Mouse (Mus musculus) spleen, adult 2 months (tissue): ENCODE data around the gene Ptges3. TPM values are rescaled to one million over a fixed set of nuclear protein-coding genes. Genes with fewer than 3 reads are reported as not detected.

ENCODE experiments used
- DNase-seq, 2 experiments: peaks; one replicate each; pipeline versions ENCODE4 v3.0.0 to v3.0.0-alpha.2; 2012 to 2021; ENCODE audit warnings: low spot score in 2 of 2, low read depth in 1 of 2
- H3K27ac ChIP-seq: fragments of 200-500 bp; 2 replicates; pipeline ENCODE4 v1.5.1; 2012; ENCODE audit warnings: low read length, inconsistent platforms; ENCODE audit not compliant: insufficient read depth
- H3K27me3 ChIP-seq: fragments of 200-500 bp; 2 replicates; pipeline ENCODE4 v1.6.1; 2012; ENCODE audit warnings: mild to moderate bottlenecking, moderate library complexity, low read length, inconsistent platforms; ENCODE audit not compliant: control insufficient read depth, insufficient read depth
- H3K36me3 ChIP-seq: fragments of 200-500 bp; 2 replicates; pipeline ENCODE4 v1.6.1; 2012; ENCODE audit warnings: mild to moderate bottlenecking, low read length, inconsistent platforms; ENCODE audit not compliant: control insufficient read depth, insufficient read depth
- H3K4me1 ChIP-seq: fragments of 200-500 bp; 2 replicates; pipeline ENCODE4 v1.6.1; 2011; ENCODE audit warnings: inconsistent platforms; ENCODE audit not compliant: control insufficient read depth, insufficient read depth, insufficient read length
- H3K4me3 ChIP-seq: fragments of 200-500 bp; 2 replicates; pipeline ENCODE4 v1.5.1; 2011; ENCODE audit warnings: mild to moderate bottlenecking, inconsistent platforms; ENCODE audit not compliant: insufficient read depth, insufficient read length; ENCODE audit errors: extremely low read depth
- CTCF ChIP-seq: fragments of 200-500 bp; IDR thresholded peaks from 2 replicates; pipeline ENCODE4 v1.5.1; 2011; ENCODE audit warnings: mild to moderate bottlenecking, inconsistent platforms; ENCODE audit not compliant: insufficient read depth, insufficient read length, insufficient replicate concordance; ENCODE audit errors: extremely low read depth
- POLR2A ChIP-seq: fragments of 200-500 bp; IDR thresholded peaks from 2 replicates; pipeline ENCODE4 v1.6.1; 2011; ENCODE audit warnings: low read depth, low read length, inconsistent platforms
- WGBS: fragments of 180-500 bp; shearing (Covaris S2); methylation state at CpG from one replicate; pipeline ENCODE4 v1.1.7; 2018; 5-methylcytosine and 5-hydroxymethylcytosine counted together
- polyA plus RNA-seq: library from polyadenylated mRNA; depleted of rRNA; stranded (reverse); fragments of >200 nt; gene quantifications from 2 replicates; pipeline ENCODE4 v1.2.3, GENCODE M21; 2012; rRNA removed

The Ptges3 gene
- 20.2 and 59.3 TPM in 2 replicates for polyA plus RNA-seq

GRCm38 (mm10) chr10:128058601-128059151 is at the start of gene Ptges3:
Gene Ptges3 (plus strand): TSS chr10:128058954.
- Histone ChIP-seq H3K27ac (peak within 1 kb of the TSS; percentile 93), H3K4me3 (peak within 1 kb of the TSS; percentile 94), H3K4me1 (peaks cover 3% of the 10 kb centered on the region; the same call in 1 of the 2 replicates), H3K27me3 (no peaks in the 10 kb centered on the region), H3K36me3 (no peaks in the 10 kb centered on the region)
- peak; percentile 79 to 94 for DNase-seq
- WGBS: under 1% methylated on average over 58 of the region's 72 CpGs
- no peak for TF ChIP-seq CTCF
- TF ChIP-seq POLR2A: no peak

- TF ChIP-seq POLR2A (no peak), CTCF (no peak)
- WGBS: 80% methylated on average over 5 of the region's 5 CpGs
- no peak overlapping the region for H3K27ac ChIP-seq
These were observed 49.0 kb upstream of the Ptges3 start for GRCm38 (mm10) chr10:128009735-128010134.

GRCm38 (mm10) chr10:128015068-128015934 is 43.5 kb upstream of the Ptges3 start, which contains the start of gene Prim1:
Gene Prim1 (plus strand): TSS chr10:128015168.
- Histone ChIP-seq H3K27me3 (no peaks in the 10 kb centered on the region), H3K4me3 (peak within 1 kb of the TSS; percentile 73), H3K4me1 (no peaks in the 10 kb centered on the region), H3K27ac (no peak within 1 kb of the TSS), H3K36me3 (peaks cover 2% of the 10 kb centered on the region; the same call in 1 of the 2 replicates)
- TF ChIP-seq CTCF (no peak), POLR2A (no peak)
- 3% methylated on average over 31 of the region's 31 CpGs for WGBS
- DNase-seq: peak in 1 of 2 experiments; percentile 81

More at GRCm38 (mm10) chr10:128009735-128010134, 49.0 kb upstream of the Ptges3 start:
- Histone ChIP-seq H3K36me3 (no peaks in the 10 kb centered on the region), H3K4me1 (no peaks in the 10 kb centered on the region), H3K27me3 (no peaks in the 10 kb centered on the region), H3K4me3 (no peak overlapping the region)
- no peak for DNase-seq

DNA sequence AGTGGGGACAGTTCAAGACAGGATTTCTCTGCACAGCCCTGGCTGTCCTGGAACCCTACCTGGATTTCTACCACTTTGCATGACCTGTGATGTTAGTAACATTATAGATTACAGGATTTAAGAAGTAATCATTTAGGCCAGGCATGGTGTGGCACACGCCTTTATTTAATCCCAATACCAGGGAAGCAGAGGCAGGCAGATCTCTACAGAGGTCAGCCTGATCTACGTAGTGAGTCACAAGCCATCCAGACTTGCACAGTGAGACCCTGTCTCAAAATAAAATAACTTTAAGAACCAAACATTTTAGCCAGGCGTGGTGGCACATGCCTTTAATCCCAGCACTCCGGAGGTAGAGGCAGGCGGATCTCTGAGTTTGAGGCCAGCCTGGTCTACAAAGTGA is 36.6 kb upstream of the Ptges3 start:
- H3K36me3 ChIP-seq: peaks cover 10% of the 10 kb centered on the region
- H3K4me1 ChIP-seq: no peaks in the 10 kb centered on the region
- DNase-seq: no peak
- WGBS: 96% methylated on average over 5 of the region's 5 CpGs
- no peaks in the 10 kb centered on the region for H3K27me3 ChIP-seq
- no peak overlapping the region for H3K27ac ChIP-seq
- no peak overlapping the region for H3K4me3 ChIP-seq
- no peak for TF ChIP-seq POLR2A
- no peak for TF ChIP-seq CTCF

- DNase-seq: no peak
- peaks cover 10% of the 10 kb centered on the region for H3K36me3 ChIP-seq
These were observed 35.3 kb upstream of the Ptges3 start for GRCm38 (mm10) chr10:128023496-128023895.

DNA sequence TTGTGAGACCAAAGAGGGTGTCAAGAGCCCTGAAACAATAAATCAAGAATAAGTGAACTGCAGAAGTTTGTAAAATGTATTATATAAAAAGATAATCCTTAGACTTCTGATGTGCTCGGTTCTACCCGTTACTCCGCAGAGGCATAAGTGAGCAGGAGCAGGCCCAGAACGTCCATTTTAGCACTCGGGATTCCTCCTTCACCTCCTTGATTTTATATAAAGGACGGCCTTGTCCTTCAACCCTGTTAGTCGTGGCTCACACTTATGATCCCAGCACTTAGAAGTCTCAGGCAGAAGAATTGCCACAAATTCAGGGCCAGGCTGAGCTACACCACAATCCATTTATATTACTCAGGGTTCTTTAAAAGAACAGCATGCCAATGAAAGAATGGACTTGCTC is 28.8 kb upstream of the Ptges3 start:
- H3K4me1 ChIP-seq: 0 out of 2 replicates have a peak, but pooled peaks cover 4% of the 10 kb centered on the region
- no peak for TF ChIP-seq POLR2A
- TF ChIP-seq CTCF: no peak
- peaks cover 1% of the 10 kb centered on the region; the same call in 1 of the 2 replicates for H3K36me3 ChIP-seq
- no peak for DNase-seq
- WGBS: 95% methylated on average over 7 of the region's 7 CpGs
- H3K4me3 ChIP-seq: no peak overlapping the region
- no peak overlapping the region for H3K27ac ChIP-seq
- no peaks in the 10 kb centered on the region for H3K27me3 ChIP-seq

More at GRCm38 (mm10) chr10:128023496-128023895, 35.3 kb upstream of the Ptges3 start:
- WGBS: 96% methylated on average over 10 of the region's 10 CpGs
- no peaks in the 10 kb centered on the region for H3K4me1 ChIP-seq
- no peak for TF ChIP-seq POLR2A
- no peak overlapping the region for H3K27ac ChIP-seq
- no peak overlapping the region for H3K4me3 ChIP-seq
- H3K27me3 ChIP-seq: no peaks in the 10 kb centered on the region

- no peaks in the 10 kb centered on the region for H3K27me3 ChIP-seq
- WGBS: 55% methylated on average over 2 of the region's 2 CpGs
- DNase-seq: no peak
- TF ChIP-seq CTCF (no peak), POLR2A (no peak)
- peaks cover 1% of the 10 kb centered on the region; the same call in 1 of the 2 replicates for H3K36me3 ChIP-seq
- H3K4me1 ChIP-seq: 0 out of 2 replicates have a peak, but pooled peaks cover 4% of the 10 kb centered on the region
- H3K27ac ChIP-seq: no peak overlapping the region
- no peak overlapping the region for H3K4me3 ChIP-seq
These were observed 27.9 kb upstream of the Ptges3 start for GRCm38 (mm10) chr10:128030860-128031259.
